Mouse (Mus musculus) mouse trophoblast stem cell (cell line): ENCODE data around the gene Wwp2.

ENCODE experiments used
- in situ Hi-C, 2 experiments: fragments of 300-500 bp; cut with MseI, MboI; formaldehyde crosslinking; loops; 2 replicates in 1 of 2; 3 replicates in 1 of 2; pipeline ENCODE4 v1.15.1; 2025

Gene Wwp2

DNA sequence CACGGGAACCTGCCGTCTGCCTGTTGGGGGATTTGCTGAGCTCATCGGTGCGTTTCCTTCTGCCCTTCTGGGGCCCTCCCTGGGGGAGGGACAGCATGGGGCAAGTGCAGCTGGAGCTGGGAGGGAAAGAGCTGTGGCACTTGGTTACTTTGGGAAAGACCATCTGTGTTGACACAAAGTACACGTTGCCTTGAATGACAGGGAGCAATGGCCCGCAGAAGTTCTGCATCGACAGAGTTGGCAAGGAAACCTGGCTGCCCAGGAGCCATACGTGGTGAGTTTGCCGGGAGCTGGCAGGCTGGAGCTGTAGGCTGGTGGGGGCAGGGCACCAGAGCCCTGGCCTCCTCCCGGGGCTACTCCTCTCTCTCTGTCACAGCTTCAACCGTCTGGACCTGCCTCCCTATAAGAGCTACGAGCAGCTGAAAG is 120.4 kb downstream of the Wwp2 start:
- in situ Hi-C loops: no loop called here

- in situ Hi-C loops: no loop called here
Measured at GRCm38 (mm10) chr8:107560820-107561536, 124.8 kb downstream of the Wwp2 start.

DNA sequence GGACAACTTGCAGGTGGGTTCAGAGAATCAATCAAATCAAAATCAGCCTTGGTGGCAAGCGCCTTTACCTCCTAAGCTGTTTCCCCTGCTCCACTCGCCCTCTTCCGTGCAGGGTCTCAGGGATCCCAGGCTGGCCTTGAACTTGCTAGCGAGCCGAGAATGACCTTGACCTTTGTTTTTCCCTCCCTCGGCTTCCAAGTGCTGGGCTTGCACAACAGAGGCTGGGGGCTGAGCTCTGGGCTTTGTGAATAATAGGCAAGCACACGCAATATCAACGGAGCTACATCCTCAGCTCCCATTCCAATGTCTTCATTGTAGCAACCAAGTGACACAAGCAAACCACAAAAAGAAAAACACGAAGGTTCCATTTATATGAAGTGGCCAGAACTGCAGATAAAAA is 126.0 kb downstream of the Wwp2 start:
- in situ Hi-C loops: no loop called here

DNA sequence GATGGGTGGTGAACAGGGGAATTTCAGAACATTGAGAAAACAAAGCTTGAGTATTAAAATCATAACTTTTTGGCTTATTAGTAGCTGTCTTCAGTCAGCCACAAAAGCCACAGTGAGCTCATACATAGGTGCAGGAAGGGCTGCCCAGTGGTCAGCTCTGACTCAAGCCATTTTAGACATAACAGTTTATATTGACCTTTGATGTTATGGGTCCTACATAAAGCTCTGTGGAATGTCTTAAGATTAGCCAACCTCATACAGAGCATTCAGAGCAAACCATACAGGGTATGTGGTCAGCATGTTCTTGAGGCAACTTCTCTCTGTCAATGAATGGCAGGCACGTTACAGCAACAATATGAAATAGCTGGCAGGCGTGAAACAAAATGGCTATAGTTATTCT is 134.9 kb downstream of the Wwp2 start:
- in situ Hi-C loops: loop anchor here in 1 of 2 experiments (5.0 kb wide), 1 partner anchor 114 kb away; no protein-coding TSS in a partner anchor

DNA sequence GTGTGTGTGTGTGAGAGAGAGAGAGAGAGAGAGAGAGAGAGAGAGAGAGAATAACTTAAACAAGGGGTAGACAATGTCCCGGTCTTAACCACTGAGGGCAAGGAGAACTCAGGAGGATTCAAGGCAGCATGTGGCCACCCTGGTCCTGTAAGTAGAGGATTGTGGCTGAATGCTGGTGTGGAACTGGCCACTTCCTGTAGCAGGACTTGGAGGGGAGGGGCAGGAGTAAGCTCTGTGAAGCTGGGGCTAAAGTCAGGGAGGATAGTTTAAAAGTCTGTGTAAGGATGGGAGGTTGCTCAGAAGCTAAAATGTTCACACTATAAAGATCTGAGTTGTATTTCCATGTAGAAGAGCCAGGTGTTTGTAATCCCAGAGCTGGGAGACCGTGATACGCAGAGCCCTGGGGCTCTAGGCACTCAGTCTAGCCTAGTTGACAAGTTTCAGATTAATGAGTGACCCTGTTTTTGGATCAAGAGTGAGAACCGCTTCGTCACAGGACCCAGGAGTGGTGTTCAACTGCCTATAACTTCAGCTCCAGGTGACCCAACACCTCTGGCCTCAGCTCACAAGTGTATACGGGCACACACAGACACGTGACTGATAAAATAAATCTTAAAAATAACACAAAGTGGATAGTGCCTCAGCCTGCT is 135.4 kb downstream of the Wwp2 start:
- in situ Hi-C loops: loop anchor here in 1 of 2 experiments (5.0 kb wide), 1 partner anchor 114 kb away; no protein-coding TSS in a partner anchor

GRCm38 (mm10) chr8:107572497-107572896 is 136.3 kb downstream of the Wwp2 start:
- in situ Hi-C loops: loop anchor here in 1 of 2 experiments (5.0 kb wide), 1 partner anchor 115 kb away; no protein-coding TSS in a partner anchor

DNA sequence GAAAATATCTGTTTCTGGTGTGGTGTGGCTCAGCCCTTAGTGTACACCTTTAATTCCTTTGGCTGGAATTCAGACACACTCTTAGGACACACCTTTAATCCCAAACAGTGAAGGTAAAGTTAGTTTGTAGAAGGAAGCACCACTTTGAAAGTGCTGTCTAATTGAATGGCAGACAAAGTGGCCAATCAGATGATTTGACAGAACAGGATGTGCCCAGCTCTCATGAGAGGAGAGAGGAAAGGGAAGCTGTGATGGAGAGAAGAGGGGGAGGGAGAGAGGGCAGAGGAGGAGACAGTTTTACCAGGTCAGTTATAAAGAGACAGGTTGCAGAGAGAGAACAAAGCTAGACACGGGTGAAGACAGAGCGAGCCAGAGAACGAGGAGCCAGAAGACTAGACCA is 138.6 kb downstream of the Wwp2 start:
- in situ Hi-C loops: loop anchor here (5.0 kb wide), 2 partner anchors 117 to 122 kb away; no protein-coding TSS in a partner anchor

DNA sequence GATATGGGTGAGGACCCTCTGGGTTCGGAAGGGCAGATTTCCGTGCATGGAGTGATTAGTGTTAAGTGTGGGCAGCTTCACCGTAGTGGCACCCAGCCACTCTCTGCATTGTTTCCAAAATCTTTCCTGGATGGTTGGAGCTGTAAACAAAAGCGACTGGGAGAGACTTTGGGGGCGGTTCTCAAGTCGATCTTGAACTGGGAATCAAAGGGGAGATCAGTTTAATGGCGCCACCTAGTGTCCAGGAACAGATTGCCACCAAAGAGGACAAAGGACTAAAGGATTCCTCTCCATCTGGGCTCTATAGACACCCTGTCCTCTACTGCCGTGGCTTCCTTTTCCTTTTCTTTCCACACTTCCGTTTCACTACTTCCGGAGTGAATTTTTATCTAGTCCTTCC is 140.5 kb downstream of the Wwp2 start:
- in situ Hi-C loops: loop anchor here in 1 of 2 experiments (5.0 kb wide), 1 partner anchor 124 kb away; no protein-coding TSS in a partner anchor

- in situ Hi-C loops: loop anchor here in 1 of 2 experiments (5.0 kb wide), 1 partner anchor 125 kb away; no protein-coding TSS in a partner anchor
Measured at GRCm38 (mm10) chr8:107577640-107578039, 141.5 kb downstream of the Wwp2 start.

DNA sequence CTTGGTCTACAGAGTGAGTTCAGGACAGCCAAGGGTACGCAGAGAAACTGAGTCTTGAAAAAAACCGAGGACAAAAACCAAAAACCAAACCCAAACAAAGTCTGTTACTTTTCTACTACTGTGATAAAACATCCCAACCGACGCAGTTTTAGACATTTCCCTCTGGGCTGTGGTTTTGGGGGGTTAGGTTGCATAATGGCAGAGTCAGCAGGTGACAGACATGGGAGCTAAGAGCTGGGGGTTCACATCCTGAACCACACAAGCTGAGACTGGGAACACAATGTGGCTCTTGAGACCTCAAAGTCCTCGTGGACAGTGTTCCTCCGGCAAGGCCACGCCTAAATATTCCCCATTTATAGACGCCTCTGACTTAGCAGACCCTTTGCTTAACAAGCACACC is 142.0 kb downstream of the Wwp2 start:
- in situ Hi-C loops: loop anchor here in 1 of 2 experiments (5.0 kb wide), 1 partner anchor 126 kb away; no protein-coding TSS in a partner anchor

DNA sequence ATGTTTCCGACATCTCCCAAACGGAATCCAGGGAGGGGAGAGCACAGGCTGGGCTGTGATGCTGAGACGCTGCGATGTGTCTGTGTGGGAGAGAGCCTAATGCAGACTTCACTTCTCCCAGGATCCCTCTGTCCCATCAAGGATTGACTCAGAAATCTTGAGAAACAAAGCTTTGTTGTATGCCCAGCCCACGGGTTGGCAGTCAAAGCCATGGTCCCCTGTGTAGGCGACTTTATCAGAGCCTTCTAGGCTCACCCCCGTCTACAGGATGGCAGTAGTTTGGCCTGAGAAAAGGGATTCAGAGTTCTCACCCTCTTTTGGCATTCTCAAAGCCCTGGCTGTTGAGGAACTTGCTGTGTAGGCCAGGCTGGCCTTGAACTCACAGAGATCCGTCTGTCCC is 142.4 kb downstream of the Wwp2 start:
- in situ Hi-C loops: loop anchor here in 1 of 2 experiments (5.0 kb wide), 1 partner anchor 126 kb away; no protein-coding TSS in a partner anchor

DNA sequence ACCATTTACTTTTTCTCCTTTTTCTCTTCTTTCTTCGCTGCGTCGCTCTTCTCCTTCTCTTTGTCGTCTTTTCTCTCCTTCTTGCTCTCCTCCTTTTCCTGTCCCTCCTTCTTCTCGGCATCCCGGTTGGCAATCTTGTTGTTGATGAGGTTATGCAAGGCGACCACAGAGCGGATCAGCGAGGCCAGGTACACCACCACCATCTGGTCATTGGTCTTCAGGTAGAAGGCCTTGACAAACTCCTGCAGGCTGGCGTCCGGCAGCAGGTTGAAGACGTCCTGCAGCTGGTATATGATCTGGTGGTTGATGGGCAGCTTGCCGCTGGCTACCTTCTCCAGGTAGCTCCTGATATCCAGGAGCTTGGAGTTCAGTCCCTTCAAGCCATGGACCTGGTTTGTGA is 144.7 kb downstream of the Wwp2 start:
- in situ Hi-C loops: no loop called here

DNA sequence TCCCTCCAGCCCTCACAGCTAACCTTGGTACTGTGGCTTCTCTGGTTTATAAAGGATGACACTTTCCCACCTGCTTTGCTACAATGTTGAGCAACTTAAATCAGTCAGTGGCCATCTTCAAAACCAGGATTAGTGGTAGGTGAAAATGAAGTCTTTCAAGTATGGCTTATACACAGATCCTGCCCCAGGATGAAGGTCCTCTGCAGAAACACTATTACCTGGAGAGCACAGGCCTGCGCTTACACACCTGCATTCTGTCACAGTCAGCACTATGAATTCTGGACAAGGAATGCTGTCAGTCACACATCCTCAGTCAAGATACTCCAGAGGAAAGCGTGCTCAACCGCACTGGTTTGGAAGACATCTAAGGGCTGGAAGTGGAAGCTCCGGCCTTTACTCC is 145.4 kb downstream of the Wwp2 start:
- in situ Hi-C loops: no loop called here

- in situ Hi-C loops: no loop called here
Measured at GRCm38 (mm10) chr8:107582136-107582535, 146.0 kb downstream of the Wwp2 start.

GRCm38 (mm10) chr8:107587429-107587994 is 151.3 kb downstream of the Wwp2 start:
- in situ Hi-C loops: no loop called here

DNA sequence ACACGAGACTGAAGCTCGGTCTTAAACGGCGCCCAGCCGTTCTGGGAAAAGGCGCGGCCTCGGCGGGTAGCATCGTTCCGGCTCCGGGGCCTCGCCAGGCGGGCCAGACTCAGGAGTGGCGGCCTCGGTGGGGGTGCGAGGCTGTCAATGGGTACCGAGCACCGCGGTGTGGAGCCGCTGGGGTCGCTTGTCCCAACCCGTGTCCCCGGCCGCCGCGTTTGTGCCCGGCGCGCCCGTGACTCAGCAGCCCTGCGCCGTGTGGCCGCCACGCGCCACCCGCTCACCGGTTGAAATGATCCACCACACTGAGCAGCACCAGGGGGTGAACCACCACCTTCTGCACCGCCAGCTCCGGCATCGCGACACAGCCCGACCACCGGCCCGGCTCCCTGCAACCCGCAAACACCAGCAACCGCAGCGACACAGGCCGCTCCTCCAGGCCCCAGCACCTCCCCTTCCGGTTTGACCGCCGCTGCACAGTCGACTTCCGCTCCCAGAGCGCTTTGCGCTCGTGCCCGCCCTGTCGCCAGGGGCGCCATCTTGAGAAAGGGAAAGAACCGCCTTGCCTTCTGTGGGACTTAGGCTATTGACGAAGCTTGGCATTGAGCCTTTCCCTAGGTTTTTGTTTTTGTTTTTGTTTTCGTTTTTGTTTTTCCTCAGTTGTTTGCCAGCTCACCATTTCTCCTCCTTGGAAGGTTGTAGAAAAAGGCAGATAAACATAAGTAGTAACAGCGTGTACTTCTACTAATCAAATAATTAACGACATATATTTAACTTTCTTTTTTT is 152.0 kb downstream of the Wwp2 start, which contains the start of gene Psmd7:
TSS of gene Psmd7 (minus strand) at position 470 of the 786 bp plus-strand sequence.
- in situ Hi-C loops: no loop called here

GRCm38 (mm10) chr8:107593967-107594729 is 158.0 kb downstream of the Wwp2 start:
- in situ Hi-C loops: no loop called here

DNA sequence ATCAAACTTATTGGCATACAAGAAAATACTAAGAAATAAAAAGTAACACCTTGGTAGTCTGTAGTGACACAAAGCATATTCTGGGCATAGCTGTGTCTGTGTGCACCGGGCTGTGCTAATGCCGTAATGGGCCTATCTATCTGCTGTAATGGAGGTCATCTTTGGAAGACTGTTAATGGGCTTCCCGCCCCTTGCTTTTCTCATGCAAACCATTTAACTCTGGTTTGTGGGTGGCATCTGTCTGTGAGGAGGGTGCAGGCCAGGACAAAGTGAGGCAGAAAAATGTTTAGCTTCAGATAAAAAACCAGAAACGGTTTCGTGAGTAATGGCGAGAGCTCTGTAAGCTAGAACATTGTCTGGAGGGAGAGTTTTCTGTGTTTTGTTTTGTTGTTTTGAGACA is 158.7 kb downstream of the Wwp2 start:
- in situ Hi-C loops: no loop called here

- in situ Hi-C loops: no loop called here
Measured at GRCm38 (mm10) chr8:107597731-107598130, 161.6 kb downstream of the Wwp2 start.

GRCm38 (mm10) chr8:107599691-107600090 is 163.5 kb downstream of the Wwp2 start:
- in situ Hi-C loops: no loop called here

- in situ Hi-C loops: no loop called here
Measured at GRCm38 (mm10) chr8:107603026-107603425, 166.9 kb downstream of the Wwp2 start.
